Mouse (Mus musculus) frontal cortex, postnatal 10 days (tissue): ENCODE results near the gene Asphd1.

ENCODE experiments used
- DNase-seq, 2 experiments: peaks; one replicate each; pipeline ENCODE4 v3.0.0; 2022; ENCODE audit warnings: low spot score in 2 of 2, mixed read lengths in 1 of 2

Gene Asphd1

DNA sequence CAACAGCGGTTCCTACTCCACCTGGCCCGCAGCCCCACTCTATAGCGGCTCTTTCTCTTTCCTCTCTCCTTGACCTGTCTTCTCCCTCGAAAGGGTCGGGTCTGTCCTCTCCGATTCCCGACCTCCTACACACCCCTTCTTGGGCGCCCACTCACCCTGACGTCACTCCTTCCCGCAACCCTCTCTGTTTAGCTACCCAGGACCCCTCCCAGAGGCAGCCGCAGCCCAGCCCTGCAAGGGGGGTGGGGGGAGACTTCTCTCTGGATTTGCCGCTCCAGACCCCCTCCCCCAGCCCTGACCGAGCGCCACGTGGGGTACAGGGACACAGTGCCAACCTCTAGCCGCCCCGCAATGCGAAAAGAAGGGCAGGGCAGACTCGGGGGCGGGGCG, at the start of gene Asphd1:
TSS of gene Asphd1 (minus strand) at position 180 of the 390 bp plus-strand sequence.
- DNase-seq, result peak; percentile 79 to 82

DNA sequence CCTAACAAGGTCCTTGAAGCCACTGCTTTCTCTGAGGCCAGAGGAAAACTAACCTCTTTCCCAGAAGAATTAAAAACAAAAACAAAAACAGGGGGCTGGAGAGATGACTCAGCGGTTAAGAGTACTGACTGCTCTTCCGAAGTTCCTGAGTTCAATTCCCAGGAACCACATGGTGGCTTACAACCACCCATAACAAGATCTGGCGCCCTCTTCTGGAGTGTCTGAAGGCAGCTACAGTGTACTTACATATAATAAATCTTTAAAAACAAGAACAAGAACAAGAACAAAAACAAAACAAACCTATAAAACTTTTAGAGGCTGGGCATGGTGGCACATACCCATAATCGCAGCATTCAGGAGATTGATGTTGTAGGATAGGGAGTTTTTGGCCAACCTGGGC, 47.1 kb upstream of the Asphd1 start:
- DNase-seq, result no peak

DNA sequence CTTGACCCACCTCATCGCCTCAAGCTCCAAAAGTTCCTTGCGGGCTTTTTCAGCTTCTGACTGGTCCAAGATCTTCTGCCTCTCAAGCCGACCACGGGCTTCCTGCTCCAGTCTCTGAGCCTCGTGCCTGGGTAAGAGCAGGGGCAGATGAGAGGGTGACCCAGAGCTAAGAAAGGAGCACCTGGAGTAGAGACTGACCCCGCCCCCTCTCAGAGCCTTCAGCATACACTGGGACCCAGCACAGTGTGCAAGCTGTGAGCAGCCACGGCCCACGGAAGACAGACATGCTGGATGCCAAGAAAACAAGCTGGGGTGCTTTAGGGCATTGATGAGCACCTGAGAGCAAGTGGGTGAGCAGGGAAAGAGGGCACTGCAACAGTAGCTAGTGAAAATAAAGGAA, 39.4 kb upstream of the Asphd1 start:
- no peak for DNase-seq

DNA sequence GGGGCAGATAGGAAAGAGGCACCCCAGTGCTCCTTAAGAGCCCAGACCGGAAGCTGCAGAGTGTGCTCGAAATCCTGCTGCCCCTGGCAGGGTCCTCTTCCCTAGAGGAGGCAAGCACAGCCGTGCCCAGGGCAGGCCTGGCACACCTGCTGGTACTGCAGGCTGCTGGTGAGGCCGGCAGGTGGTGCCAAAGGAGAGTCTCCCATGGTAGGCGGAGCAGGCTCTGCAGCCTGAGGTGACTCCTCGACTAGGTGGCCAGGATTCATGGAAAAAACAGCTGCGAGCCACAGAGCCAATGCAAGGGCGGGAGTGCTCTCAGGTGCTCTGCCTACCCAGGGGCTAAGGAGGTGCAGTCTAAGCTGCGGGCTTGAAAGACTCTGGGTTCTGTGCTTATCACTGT, 36.9 kb upstream of the Asphd1 start:
- peak in 1 of 2 experiments; percentile 32 for DNase-seq

DNA sequence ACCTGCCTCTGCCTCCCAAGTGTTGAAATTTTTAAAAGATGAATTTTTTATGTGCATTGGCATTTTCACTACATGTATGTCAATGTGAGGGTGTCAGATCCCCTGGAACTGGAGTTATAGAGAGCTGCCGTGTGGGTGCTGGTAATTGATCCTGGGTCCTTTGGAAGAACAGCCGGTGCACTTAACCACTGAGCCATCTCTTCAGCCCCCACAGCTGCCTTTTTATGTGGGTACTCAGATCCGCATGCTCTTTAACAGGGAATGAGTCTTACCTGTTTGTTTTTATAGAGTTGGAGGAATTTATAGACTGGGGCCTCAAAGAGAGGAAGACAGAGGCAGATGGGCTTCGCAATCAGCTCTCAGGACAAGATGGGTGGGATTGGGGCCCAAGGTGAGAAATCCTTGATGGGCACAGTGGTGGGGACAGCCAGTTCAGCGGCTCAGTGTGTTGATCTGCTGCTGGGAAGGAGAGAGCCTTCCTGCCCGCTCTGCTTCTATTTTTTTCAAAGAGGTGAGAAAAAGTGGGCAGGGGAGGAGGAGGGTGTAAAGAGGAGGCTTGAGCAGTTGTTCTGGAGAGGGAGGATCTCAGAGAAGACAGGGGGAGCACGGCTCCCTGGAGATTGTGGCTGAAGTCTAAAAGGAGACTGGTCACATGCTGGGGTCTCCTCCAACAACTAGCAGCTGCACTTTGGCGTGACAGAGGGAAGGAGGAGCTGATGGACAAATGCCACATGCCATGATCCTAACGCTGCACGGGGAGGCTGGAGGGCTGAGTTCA, 35.5 kb upstream of the Asphd1 start:
- no peak for DNase-seq

DNA sequence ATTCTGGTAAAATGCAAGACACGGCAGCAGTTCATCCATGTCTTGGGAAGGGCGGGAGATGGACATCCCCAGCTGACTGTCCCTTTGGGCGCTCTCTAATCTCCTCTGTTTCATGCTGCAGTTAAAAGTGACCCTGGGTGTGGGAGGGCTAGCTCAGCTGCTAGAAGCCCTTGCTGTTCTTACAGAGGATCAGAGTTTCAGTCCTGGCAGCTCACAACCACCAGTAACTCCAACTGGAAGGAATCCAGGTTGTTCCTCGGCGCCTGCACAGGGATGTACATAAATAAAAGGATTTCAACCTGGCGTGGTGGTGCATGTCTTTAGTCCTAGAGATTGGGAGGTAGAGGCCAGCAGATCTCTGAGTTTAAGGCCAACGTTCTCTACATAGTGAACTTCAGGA, 33.7 kb upstream of the Asphd1 start:
- no peak for DNase-seq

DNA sequence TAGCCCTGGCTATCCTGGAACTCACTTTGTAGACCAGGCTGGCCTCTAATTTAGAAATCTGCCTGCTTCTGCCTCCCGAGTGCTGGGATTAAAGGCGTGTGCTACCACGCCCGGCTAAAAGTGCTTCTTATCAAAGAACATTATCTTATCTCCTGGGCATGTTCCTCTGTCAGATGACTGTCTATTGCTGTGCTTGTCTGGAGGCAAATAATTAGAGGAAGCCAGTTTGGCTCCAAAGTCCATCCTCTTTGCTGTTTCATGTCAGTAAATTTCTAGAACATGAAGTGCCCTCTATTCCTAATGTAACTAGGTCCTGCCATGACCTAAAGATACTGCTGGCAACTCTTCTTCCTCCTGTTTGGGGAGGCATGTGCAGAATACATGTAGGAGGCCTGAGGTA, 32.7 kb upstream of the Asphd1 start:
- no peak for DNase-seq

DNA sequence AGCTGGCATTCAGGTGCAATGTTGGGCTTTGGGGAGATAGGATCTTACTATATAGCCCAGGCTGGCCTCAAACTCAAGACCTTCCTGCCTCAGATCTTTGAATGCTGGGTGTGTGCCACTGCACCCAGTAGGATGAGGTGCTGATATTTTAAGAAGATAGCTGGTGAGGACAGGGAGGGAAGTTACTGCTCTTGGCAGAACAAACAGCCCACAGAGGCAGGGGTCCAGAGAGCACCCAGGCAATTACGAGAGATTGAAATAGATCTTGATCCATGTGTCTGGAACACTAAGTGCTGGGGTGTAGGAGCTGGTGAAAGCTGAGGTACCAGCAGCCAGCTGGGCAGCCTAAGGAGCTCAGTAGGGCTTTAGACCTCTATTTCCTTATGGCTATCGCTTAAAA, 32.2 kb upstream of the Asphd1 start:
- no peak for DNase-seq

DNA sequence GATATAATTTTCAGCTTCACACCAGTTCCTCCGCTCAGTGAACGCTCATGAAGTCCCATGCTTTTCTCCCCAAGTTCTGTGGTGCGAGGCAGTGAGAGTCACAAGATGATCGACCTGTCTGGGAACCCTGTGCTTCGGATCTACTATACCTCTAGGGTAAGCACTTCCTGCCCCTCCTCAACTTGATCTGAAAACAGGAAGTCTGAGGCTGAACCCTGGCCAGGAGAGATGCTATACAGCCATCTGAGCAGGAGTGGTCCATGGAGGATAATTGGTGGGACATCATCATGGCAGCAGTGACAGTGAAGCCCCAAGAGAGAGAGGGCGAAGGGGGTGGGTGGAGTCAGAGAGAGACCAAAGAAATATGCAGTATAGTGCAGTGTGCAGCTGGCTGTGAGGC, 29.5 kb upstream of the Asphd1 start:
- no peak for DNase-seq

DNA sequence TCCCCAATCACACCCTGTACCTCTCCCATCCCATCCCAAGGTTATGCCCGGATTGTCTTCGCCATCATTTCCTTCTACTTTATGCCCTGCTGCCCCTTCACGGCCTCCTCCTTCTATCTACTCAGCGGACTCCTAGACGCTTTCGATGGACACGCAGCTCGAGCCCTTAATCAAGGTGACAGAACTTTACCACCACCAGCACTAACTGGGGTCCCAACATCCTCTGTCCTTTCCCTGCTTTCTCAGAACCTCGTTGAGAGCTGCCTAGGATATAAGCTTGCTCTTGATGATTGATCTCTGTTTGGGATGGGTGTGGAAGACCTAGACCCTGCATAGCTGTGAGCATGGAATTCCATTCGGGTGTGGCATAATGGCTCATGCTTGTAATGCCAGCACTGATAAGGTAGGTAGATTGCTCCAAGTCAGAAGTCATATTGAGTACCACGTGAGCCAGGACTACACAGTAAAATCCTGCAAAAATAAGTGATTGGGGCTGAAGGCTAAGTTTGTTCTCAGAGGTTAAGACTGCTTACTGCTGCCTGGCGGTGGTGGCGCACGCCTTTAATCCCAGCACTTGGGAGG, 27.6 kb upstream of the Asphd1 start:
- no peak for DNase-seq

DNA sequence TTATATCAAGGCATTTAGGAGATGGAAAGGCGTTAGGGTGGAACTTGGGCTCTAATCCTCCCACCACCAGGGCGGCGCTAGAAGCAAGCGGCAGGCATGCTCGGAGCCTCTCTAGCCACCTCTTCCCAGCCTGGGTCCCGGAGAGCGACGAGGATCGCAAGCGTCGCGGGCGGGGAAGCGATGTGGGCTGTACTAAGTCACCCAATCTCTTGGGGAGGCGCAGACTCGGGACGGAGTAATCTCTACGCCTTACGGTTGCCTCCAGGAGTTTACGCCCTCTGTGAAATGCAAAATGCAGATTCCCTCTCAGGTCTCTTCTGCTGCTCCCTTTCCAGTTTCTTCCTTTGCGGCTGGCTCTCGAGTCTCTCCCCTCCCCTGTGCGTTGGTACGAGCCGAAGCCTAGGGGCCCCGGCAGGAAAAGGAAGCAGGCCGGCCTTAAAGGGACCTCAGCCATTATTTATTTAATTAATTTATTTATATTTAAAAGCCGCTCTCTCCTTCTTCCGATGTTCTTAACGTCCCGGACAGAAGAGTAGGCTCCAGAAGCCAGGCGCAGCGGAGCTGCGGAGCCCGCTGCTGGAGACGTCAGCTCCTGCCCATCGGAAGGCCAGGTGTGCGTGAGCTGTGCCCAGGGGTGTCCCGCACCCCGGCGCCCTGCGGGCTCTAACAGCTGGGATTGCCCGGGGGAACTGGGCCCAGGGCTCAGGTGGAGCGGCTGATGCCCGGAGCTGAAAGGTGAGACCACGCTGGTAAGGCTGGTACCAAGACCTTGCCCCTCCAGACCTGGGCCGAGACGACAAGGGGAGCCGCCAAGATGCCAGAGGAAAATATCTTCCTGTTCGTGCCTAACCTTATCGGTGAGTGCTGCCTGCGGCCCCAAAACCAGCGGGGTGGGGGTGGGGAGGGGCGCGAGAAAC, 26.8 kb upstream of the Asphd1 start, which contains the start of gene Cdiptos:
TSS of gene Cdiptos (minus strand) at position 149 of the 917 bp plus-strand sequence.
- peak; percentile 89 to 95 for DNase-seq

DNA sequence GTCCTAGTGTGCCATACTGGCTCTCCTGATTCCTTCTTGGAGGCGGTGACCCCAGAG, 26.3 kb upstream of the Asphd1 start, which contains the start of gene Cdipt:
TSS of gene Cdipt (plus strand) at position 22 of the 57 bp plus-strand sequence.
- no peak for DNase-seq

DNA sequence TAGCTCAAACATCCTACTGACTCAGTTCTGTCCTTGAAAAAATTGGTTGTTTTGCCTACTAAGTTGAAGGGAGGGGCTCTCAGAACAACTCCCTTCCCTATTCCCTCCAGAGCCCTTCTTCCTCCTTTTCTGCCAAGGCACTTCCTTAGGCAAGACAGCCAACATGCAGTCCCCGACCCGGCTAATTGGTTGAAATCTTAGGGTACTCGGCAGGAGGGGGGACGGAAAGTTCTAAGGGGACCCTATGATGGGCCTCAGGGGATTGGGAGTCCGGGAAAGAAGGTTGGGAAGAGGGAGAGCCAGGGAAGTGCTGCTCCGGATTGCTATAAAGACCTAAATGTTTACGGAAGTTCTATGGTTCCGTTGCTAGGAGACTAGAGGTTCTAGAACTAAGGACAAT, 26.1 kb upstream of the Asphd1 start:
- DNase-seq, result no peak

DNA sequence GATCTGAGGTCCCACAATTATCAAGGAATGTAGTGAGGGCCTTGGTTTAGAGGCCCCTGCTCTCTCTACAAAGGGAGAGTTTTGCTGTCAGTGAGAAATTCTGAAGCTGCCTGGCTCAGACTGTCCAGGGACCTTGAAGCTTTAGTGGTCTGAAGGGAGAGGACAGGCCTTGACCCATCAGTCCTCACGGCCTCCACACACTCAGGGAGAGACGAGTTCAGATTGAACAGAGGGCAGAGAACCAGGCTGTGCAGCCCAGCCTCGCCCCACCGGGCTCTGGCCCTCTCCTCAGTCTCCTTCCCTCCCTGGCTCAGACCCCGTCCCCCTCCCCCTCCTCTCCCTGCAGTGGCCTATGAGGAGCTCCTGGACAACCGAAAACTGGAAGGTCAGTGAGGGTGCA, 18.0 kb upstream of the Asphd1 start:
- DNase-seq, result no peak

DNA sequence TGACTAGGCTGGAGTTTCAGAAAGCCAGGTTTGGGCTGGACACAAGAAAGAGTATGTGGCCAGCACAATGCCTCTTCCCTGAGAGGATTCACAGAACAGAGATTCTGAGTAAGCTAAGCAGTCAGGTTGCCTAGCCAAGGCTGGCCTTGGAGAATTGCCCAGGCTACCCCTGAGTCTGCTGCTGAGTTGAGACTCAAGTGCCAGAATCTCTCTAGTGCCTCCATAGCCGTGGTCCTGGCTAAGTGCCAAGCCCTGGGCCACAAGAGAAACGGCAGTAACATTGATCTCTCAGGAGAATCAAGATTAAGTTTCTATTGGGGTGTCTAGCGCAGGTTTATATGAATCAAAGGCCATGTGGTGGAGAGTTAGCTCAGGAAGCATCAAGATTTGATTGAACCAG, 16.2 kb upstream of the Asphd1 start:
- DNase-seq, result no peak

DNA sequence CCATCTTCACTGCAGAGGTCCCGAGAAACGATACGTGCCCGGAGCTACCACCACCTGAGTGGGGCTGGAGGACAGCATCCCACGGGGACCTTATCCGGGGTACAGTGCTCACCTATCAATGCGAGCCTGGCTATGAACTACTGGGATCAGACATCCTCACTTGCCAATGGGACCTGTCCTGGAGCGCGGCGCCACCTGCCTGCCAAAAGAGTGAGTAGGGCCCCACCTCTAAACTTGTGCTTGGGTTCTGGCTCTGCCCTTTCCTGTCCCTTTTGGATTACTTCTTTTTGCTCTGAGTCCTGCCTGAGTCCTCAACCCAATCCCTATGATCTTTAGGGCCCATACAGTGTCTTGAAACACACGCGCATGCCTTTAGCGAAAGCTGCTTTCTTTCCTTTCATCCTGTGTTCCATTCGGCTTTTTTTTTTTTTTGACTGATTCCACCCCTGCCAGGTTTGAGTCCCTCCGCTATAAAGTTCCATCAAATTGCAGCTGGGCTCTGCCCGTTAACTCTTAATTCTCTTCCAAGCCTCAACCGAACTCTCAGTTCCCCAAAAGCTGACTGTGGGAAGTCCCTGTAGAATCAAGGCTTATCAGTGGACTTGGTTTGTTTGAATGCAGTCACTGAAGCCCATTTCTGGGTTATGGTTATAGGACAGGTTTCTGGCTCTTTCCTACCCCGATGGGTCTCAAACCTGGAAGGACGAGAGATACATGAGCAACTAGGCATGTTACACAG, 14.3 kb upstream of the Asphd1 start:
- no peak for DNase-seq

DNA sequence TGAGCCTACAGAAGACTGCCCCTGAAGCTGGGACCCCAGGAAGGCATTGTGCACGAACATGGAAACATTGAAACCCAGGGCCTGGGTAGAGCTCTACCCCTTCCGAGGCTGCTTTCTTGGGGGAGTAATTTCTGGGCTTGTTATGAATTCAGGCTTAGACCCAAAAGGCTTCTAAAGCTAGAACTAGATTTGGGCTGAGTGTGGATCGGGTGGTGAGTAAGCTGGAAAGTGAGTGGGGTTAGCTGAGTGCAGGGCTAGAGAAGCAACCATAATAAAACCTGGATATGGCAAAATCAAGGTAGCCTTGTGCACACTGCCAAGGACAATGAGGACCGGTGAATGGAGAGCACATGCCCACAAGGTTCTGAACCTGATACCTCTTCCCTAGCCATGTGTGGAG, 12.6 kb upstream of the Asphd1 start:
- DNase-seq, result no peak

DNA sequence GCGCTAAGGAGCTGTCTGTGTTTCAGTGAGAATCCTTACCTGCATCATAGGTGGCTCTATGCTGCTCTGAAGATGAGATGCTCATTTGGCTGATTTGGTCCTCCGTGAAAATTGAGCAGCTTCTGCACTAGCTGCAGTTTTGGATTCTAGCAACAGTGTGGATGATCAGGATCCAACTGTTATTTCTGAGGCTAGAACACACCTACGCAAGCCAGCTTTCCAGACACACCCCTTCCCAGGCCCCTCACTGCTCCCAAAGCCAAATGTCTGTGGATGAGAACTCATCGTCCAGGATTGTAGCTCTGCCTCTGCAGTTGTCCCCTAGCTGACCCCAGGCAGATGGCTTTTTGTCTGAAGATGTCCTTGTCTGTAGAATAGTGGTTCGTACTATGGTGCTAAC, 11.7 kb upstream of the Asphd1 start:
- DNase-seq, result no peak

DNA sequence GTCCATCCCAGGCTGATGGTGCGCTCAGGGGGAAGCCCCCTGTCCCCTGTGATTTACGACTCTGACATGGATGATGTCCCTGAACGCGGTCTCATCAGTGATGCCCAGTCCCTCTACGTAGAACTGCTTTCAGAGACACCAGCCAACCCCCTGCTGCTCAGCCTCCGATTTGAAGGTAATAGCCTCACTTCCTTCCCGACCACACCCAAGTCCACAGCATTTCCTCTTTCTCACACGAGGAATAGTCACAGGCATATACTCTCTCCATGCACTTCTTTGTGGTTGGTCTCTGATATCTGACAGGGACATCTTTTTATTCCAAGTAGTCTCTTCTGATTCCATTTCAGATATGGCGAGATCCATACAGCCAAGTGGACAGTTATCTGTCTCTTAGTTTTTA, 10.4 kb upstream of the Asphd1 start:
- DNase-seq, result no peak

DNA sequence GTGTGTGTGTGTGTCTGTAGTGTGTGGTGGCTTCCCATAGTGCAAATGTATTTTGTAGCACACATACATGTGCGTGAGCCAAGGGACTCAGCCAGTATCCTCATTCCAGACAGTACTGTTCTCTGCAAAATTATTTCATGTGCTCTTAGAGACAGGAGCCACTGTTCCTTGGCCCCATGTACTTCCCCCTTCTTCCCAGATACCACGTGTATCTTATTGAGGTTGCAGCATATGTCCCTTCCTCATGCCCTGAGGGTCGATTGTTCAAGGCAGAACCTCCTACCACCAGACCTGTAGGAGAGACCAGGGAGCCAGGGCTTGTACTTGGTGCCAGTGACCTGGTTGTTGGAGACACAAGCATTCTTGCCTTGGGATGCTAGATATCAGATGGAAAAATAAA, 5.7 kb upstream of the Asphd1 start:
- no peak for DNase-seq

DNA sequence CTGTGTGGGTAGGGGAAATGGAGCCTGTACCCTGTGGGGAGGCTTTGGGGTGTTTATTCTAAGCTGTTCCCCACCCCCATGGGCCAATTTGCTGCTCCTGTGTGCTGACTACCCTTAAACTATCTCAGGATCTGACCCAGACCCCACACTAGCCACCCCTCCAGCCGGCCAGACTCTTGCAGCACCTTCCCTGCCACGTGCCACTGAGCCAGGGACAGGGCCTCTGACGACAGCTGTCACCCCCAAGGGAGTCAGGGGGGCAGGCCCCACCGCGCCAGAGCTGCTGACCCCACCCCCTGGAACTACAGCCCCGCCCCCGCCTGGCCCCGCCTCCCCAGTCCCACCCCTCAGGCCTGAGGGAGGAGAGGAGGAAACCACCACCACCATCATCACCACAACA, 3.3 kb upstream of the Asphd1 start:
- DNase-seq, result no peak

DNA sequence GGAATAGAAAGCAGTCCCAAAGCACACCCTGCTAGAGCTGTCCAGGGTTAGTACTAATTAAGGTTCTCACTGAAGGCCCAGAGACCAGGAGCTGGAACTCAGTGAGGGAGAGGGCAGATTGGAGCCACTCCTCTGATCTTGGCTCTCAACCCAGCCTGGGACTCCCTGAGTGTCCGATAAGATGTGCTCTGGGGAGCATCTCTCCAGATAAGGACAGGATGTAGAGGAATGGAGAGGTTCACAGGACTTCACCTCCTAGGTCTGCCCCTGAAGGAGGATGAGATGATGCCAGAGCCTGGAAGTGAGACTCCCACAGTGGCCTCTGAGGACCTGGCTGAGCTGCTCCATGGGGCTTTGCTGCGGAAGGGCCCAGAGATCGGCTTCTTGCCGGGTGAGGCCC, 2.4 kb upstream of the Asphd1 start:
- DNase-seq, result no peak
